Mouse (Mus musculus): Measurements from ENCODE around the gene Zdhhc1.
A peak's percentile ranks its signal among the peaks of the same experiment; 100 is the strongest.

The Zdhhc1 gene

GRCm38 (mm10) chr8:105481013-105481412, 15.7 kb downstream of the Zdhhc1 start:
- H3K36me3 ChIP-seq (ENCODE audit: insufficient read depth, low read length), result 0 out of 2 replicates have a peak, but pooled peaks cover 2% of the 10 kb centered on the region
- no peaks in the 10 kb centered on the region for H3K9me3 ChIP-seq (ENCODE audit: low read length)
- peaks cover 13% of the 10 kb centered on the region for H3K27me3 ChIP-seq (ENCODE audit: insufficient read depth, low read length)
- no peak for TF ChIP-seq POU5F1 (IDR thresholded peaks at IDR 0.05; ENCODE audit: borderline replicate concordance, low read length)
- TF ChIP-seq CTCF (conservative IDR thresholded peaks at IDR 0.05; ENCODE audit: low read length), result no peak
- TF ChIP-seq NANOG (IDR thresholded peaks at IDR 0.05; ENCODE audit: borderline replicate concordance, low read length), result no peak
- H3K4me1 ChIP-seq (replicated peaks; ENCODE audit: low read depth, low read length), result peaks cover 85% of the 10 kb centered on the region
- H3K4me3 ChIP-seq (replicated peaks; ENCODE audit: low read length), result peak overlapping the region; percentile 49; the same call in 1 of the 2 replicates

- Histone ChIP-seq H3K4me3 (replicated peaks; ENCODE audit: low read length) (no peak overlapping the region), H3K27me3 (ENCODE audit: insufficient read depth, low read length) (peaks cover 45% of the 10 kb centered on the region), H3K4me1 (replicated peaks; ENCODE audit: low read depth, low read length) (peaks cover 95% of the 10 kb centered on the region), H3K9me3 (ENCODE audit: low read length) (no peaks in the 10 kb centered on the region), H3K36me3 (ENCODE audit: insufficient read depth, low read length) (0 out of 2 replicates have a peak, but pooled peaks cover 5% of the 10 kb centered on the region)
- TF ChIP-seq NANOG (IDR thresholded peaks at IDR 0.05; ENCODE audit: borderline replicate concordance, low read length), result no peak
- no peak for TF ChIP-seq CTCF (conservative IDR thresholded peaks at IDR 0.05; ENCODE audit: low read length)
- TF ChIP-seq POU5F1 (IDR thresholded peaks at IDR 0.05; ENCODE audit: borderline replicate concordance, low read length), result no peak
Observed at GRCm38 (mm10) chr8:105477792-105478191, 18.9 kb downstream of the Zdhhc1 start.

- peaks cover 54% of the 10 kb centered on the region for H3K27me3 ChIP-seq (ENCODE audit: insufficient read depth, low read length)
Observed at GRCm38 (mm10) chr8:105476628-105477413, 19.9 kb downstream of the Zdhhc1 start.

GRCm38 (mm10) chr8:105476161-105476560, 20.5 kb downstream of the Zdhhc1 start:
- 0 out of 2 replicates have a peak, but pooled peaks cover 5% of the 10 kb centered on the region for H3K36me3 ChIP-seq (ENCODE audit: insufficient read depth, low read length)
- H3K27me3 ChIP-seq (ENCODE audit: insufficient read depth, low read length), result peaks cover 60% of the 10 kb centered on the region
- peaks cover 98% of the 10 kb centered on the region for H3K4me1 ChIP-seq (replicated peaks; ENCODE audit: low read depth, low read length)
- no peak for TF ChIP-seq POU5F1 (IDR thresholded peaks at IDR 0.05; ENCODE audit: borderline replicate concordance, low read length)
- no peak for TF ChIP-seq NANOG (IDR thresholded peaks at IDR 0.05; ENCODE audit: borderline replicate concordance, low read length)
- no peak for TF ChIP-seq CTCF (conservative IDR thresholded peaks at IDR 0.05; ENCODE audit: low read length)
- no peaks in the 10 kb centered on the region for H3K9me3 ChIP-seq (ENCODE audit: low read length)
- H3K4me3 ChIP-seq (replicated peaks; ENCODE audit: low read length), result no peak overlapping the region

More at GRCm38 (mm10) chr8:105476628-105477413, 19.9 kb downstream of the Zdhhc1 start:
- H3K4me3 ChIP-seq (replicated peaks; ENCODE audit: low read length), result peak overlapping the region; percentile 50
- H3K9me3 ChIP-seq (ENCODE audit: low read length), result no peaks in the 10 kb centered on the region
- peaks cover 99% of the 10 kb centered on the region for H3K4me1 ChIP-seq (replicated peaks; ENCODE audit: low read depth, low read length)
- TF ChIP-seq CTCF (conservative IDR thresholded peaks at IDR 0.05; ENCODE audit: low read length) (peak; percentile 58), NANOG (IDR thresholded peaks at IDR 0.05; ENCODE audit: borderline replicate concordance, low read length) (no peak)
- H3K36me3 ChIP-seq (ENCODE audit: insufficient read depth, low read length), result 0 out of 2 replicates have a peak, but pooled peaks cover 5% of the 10 kb centered on the region

- TF ChIP-seq POU5F1 (IDR thresholded peaks at IDR 0.05; ENCODE audit: borderline replicate concordance, low read length) (no peak), CTCF (conservative IDR thresholded peaks at IDR 0.05; ENCODE audit: low read length) (no peak), NANOG (IDR thresholded peaks at IDR 0.05; ENCODE audit: borderline replicate concordance, low read length) (no peak)
- no peak overlapping the region for H3K4me3 ChIP-seq (replicated peaks; ENCODE audit: low read length)
- peaks cover 98% of the 10 kb centered on the region for H3K4me1 ChIP-seq (replicated peaks; ENCODE audit: low read depth, low read length)
- H3K27me3 ChIP-seq (ENCODE audit: insufficient read depth, low read length), result peaks cover 64% of the 10 kb centered on the region
- H3K36me3 ChIP-seq (ENCODE audit: insufficient read depth, low read length), result 0 out of 2 replicates have a peak, but pooled peaks cover 5% of the 10 kb centered on the region
- no peaks in the 10 kb centered on the region for H3K9me3 ChIP-seq (ENCODE audit: low read length)
Observed at GRCm38 (mm10) chr8:105475742-105476141, 21.0 kb downstream of the Zdhhc1 start.

GRCm38 (mm10) chr8:105475254-105475653, 21.4 kb downstream of the Zdhhc1 start:
- H3K27me3 ChIP-seq (ENCODE audit: insufficient read depth, low read length), result peaks cover 69% of the 10 kb centered on the region
- TF ChIP-seq NANOG (IDR thresholded peaks at IDR 0.05; ENCODE audit: borderline replicate concordance, low read length) (no peak), POU5F1 (IDR thresholded peaks at IDR 0.05; ENCODE audit: borderline replicate concordance, low read length) (no peak), CTCF (conservative IDR thresholded peaks at IDR 0.05; ENCODE audit: low read length) (no peak)
- no peaks in the 10 kb centered on the region for H3K9me3 ChIP-seq (ENCODE audit: low read length)
- peaks cover 98% of the 10 kb centered on the region for H3K4me1 ChIP-seq (replicated peaks; ENCODE audit: low read depth, low read length)
- H3K4me3 ChIP-seq (replicated peaks; ENCODE audit: low read length), result no peak overlapping the region
- 0 out of 2 replicates have a peak, but pooled peaks cover 5% of the 10 kb centered on the region for H3K36me3 ChIP-seq (ENCODE audit: insufficient read depth, low read length)

DNA sequence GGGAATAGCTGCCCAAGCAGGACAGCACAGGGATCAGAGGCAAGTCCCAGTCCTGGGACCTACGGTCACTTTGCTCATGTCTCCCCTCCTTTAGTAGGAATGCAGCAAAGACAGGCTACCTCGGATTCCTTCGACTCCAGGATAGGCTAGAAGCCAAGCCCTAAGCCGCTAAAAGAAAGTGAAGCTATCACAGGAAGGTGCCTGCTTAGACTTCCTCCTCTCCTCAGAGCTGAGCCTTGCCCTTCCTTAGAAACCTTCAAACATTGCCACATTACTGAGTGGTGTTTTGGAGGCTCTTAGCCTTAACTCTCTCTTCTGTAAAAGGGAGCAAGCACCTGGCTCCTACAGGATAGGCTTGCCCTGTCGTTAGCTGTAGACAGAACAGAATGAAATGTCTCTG, 22.0 kb downstream of the Zdhhc1 start:
- TF ChIP-seq POU5F1 (IDR thresholded peaks at IDR 0.05; ENCODE audit: borderline replicate concordance, low read length), result no peak
- Histone ChIP-seq H3K9me3 (ENCODE audit: low read length) (no peaks in the 10 kb centered on the region), H3K36me3 (ENCODE audit: insufficient read depth, low read length) (0 out of 2 replicates have a peak, but pooled peaks cover 5% of the 10 kb centered on the region), H3K27me3 (ENCODE audit: insufficient read depth, low read length) (peaks cover 74% of the 10 kb centered on the region), H3K4me3 (replicated peaks; ENCODE audit: low read length) (peak overlapping the region; percentile 23), H3K4me1 (replicated peaks; ENCODE audit: low read depth, low read length) (peaks cover 98% of the 10 kb centered on the region)

- H3K36me3 ChIP-seq (ENCODE audit: insufficient read depth, low read length), result 0 out of 2 replicates have a peak, but pooled peaks cover 5% of the 10 kb centered on the region
Observed at GRCm38 (mm10) chr8:105473816-105474606, 22.7 kb downstream of the Zdhhc1 start.

More at GRCm38 (mm10) chr8:105473816-105474606, 22.7 kb downstream of the Zdhhc1 start:
- Histone ChIP-seq H3K9me3 (ENCODE audit: low read length) (no peaks in the 10 kb centered on the region), H3K27me3 (ENCODE audit: insufficient read depth, low read length) (peaks cover 76% of the 10 kb centered on the region), H3K4me1 (replicated peaks; ENCODE audit: low read depth, low read length) (peaks cover 98% of the 10 kb centered on the region), H3K4me3 (replicated peaks; ENCODE audit: low read length) (peak overlapping the region; percentile 23)
- TF ChIP-seq CTCF (conservative IDR thresholded peaks at IDR 0.05; ENCODE audit: low read length), result no peak
- TF ChIP-seq NANOG (IDR thresholded peaks at IDR 0.05; ENCODE audit: borderline replicate concordance, low read length), result no peak
- TF ChIP-seq POU5F1 (IDR thresholded peaks at IDR 0.05; ENCODE audit: borderline replicate concordance, low read length), result no peak

Measured in E14TG2a.4 (cell line).